ENCODE assay signal across 26 mouse cellular contexts in genomic region chr4:154914707-154915106, GRCm38 (mm10). TPM values are rescaled to one million over a fixed set of nuclear protein-coding genes. Genes with fewer than 3 reads are reported as not detected.
A peak's percentile ranks its signal among the peaks of the same experiment; 100 is the strongest.
DNase-seq lines count a peak whose midpoint lies in the region; ATAC-seq lines count a peak whose summit lies in the region.
"Had no signal": no experiment of that assay in that cellular context is flagged by ENCODE, and none has a peak within 500 bp of the region (broad histone marks: within the 10 kb centered on the region; RNA-seq: fewer than 3 reads in every experiment).

No protein-coding gene starts in this region.

- 62% methylated on average over 3 of the region's 3 CpGs for WGBS in intestine, embryonic 14.5 days
- 35% methylated on average over 3 of the region's 3 CpGs for WGBS in liver, embryonic 15.5 days (ENCODE audit: insufficient replicate concordance)

- H3K9me3 ChIP-seq in intestine, embryonic 14.5 days (ENCODE audit: control insufficient read depth, low read length): no peaks in the 10 kb centered on the region
- peaks cover under 1% of the 10 kb centered on the region; the same call in 1 of the 2 replicates for H3K9me3 ChIP-seq in liver, embryonic 15.5 days (replicated peaks)
- H3K9me3 ChIP-seq: embryonic facial prominence, embryonic 10.5 days; heart, embryonic 13.5 days; hindbrain, embryonic 12.5 days; limb, embryonic 10.5 days; neural tube, embryonic 15.5 days had no signal

- no peaks in the 10 kb centered on the region for H3K27me3 ChIP-seq in intestine, embryonic 14.5 days (replicated peaks; ENCODE audit: control insufficient read depth, insufficient read depth, low read length)
- H3K27me3 ChIP-seq in liver, embryonic 15.5 days: no peaks in the 10 kb centered on the region
- H3K27me3 ChIP-seq: heart, embryonic 13.5 days; hindbrain, embryonic 12.5 days; neural tube, embryonic 15.5 days had no signal

- DNase-seq in kidney, adult 9 months: peak; percentile 72
- DNase-seq in kidney, postnatal 10 days: no peak
- no peak for DNase-seq in intestine, embryonic 14.5 days (ENCODE audit: low spot score)
- DNase-seq in kidney, postnatal 36 days: peak; percentile 54 to 56
- no peak for DNase-seq in cerebellum, adult 8-10 months
- no peak for DNase-seq in natural killer cell, adult 2 months (ENCODE audit: low spot score in 2 of 2)
- no peak for DNase-seq in heart, postnatal 14 days
- DNase-seq: adrenal gland, adult 8-10 months; B cell, adult 2 months; cerebellum, postnatal 10 days; gastrocnemius, postnatal 14 days; heart, adult 18-20 months; thymus, adult 2 months had no signal

- no peak overlapping the region for H3K27ac ChIP-seq in intestine, embryonic 14.5 days (ENCODE audit: low read depth)
- peak overlapping the region; percentile 98 for H3K27ac ChIP-seq in liver, embryonic 15.5 days (replicated peaks)
- H3K27ac ChIP-seq: embryonic facial prominence, embryonic 10.5 days; heart, embryonic 13.5 days; hindbrain, embryonic 12.5 days; limb, embryonic 10.5 days; neural tube, embryonic 15.5 days; stomach, postnatal 0 days had no signal

- no peaks in the 10 kb centered on the region for H3K36me3 ChIP-seq in intestine, embryonic 14.5 days (ENCODE audit: control insufficient read depth, insufficient read depth, low read length)
- peaks cover 61% of the 10 kb centered on the region for H3K36me3 ChIP-seq in liver, embryonic 15.5 days (replicated peaks)
- H3K36me3 ChIP-seq: embryonic facial prominence, embryonic 10.5 days; heart, embryonic 13.5 days; hindbrain, embryonic 12.5 days; limb, embryonic 10.5 days; neural tube, embryonic 15.5 days had no signal

- intact Hi-C loops in heart, postnatal 14 days (cut with DNase I): no loop called here

- ATAC-seq in intestine, embryonic 14.5 days (replicated peaks; ENCODE audit: low FRiP score, low TSS enrichment, low read depth): peak; percentile 71; the same call in 1 of the 2 replicates
- no peak for ATAC-seq in liver, embryonic 15.5 days (ENCODE audit: insufficient read depth)
- ATAC-seq: forebrain, embryonic 16.5 days; lung, postnatal 0 days had no signal

- no peak overlapping the region for H3K4me2 ChIP-seq in intestine, embryonic 14.5 days (ENCODE audit: low read length)
- H3K4me2 ChIP-seq in liver, embryonic 15.5 days: 0 out of 2 replicates have a peak overlapping the region, but pooled peaks have one; percentile 9
- H3K4me2 ChIP-seq: heart, embryonic 13.5 days; hindbrain, embryonic 12.5 days; neural tube, embryonic 15.5 days had no signal

- H3K9ac ChIP-seq in intestine, embryonic 14.5 days (ENCODE audit: low read length): no peak overlapping the region
- peak overlapping the region; percentile 8; the same call in 1 of the 2 replicates for H3K9ac ChIP-seq in liver, embryonic 15.5 days
- H3K9ac ChIP-seq: heart, embryonic 13.5 days; hindbrain, embryonic 12.5 days; neural tube, embryonic 15.5 days had no signal

- H3K4me1 ChIP-seq in intestine, embryonic 14.5 days (replicated peaks; ENCODE audit: control insufficient read depth, insufficient read depth, low read length): peaks cover 12% of the 10 kb centered on the region
- H3K4me1 ChIP-seq in liver, embryonic 15.5 days (replicated peaks): peaks cover 91% of the 10 kb centered on the region

- H3K4me3 ChIP-seq in intestine, embryonic 14.5 days (ENCODE audit: low read depth, low read length): no peak overlapping the region
- H3K4me3 ChIP-seq in liver, embryonic 15.5 days (replicated peaks): no peak overlapping the region
- H3K4me3 ChIP-seq: embryonic facial prominence, embryonic 10.5 days; heart, embryonic 13.5 days; hindbrain, embryonic 12.5 days; limb, embryonic 10.5 days; neural tube, embryonic 15.5 days had no signal

RNA-seq across cellular contexts. Expression of gene Tnfrsf14, which starts 13.7 kb away (rescaled TPM):
- polyA plus RNA-seq in intestine, embryonic 14.5 days (2014; fragmentation: Nextera tagmentation; extraction: Ambion mirVana): 1.5 and 1.6 TPM in 2 replicates
- polyA plus RNA-seq in liver, embryonic 15.5 days (2015; fragmentation: Nextera tagmentation; extraction: Ambion mirVana): 56.7 and 64.6 TPM in 2 replicates
- total RNA-seq in heart, postnatal 14 days (2021): 1 to 10 TPM; 4.1 to 5.6 TPM
- polyA plus RNA-seq: midbrain, postnatal 0 days had no signal

RNA-seq across cellular contexts. Expression of gene Fam213b, which starts 15.8 kb away (rescaled TPM):
- 37.1 and 39.8 TPM in 2 replicates for polyA plus RNA-seq in intestine, embryonic 14.5 days (2014; fragmentation: Nextera tagmentation; extraction: Ambion mirVana)
- 8.1 and 9.0 TPM in 2 replicates for polyA plus RNA-seq in liver, embryonic 15.5 days (2015; fragmentation: Nextera tagmentation; extraction: Ambion mirVana)
- total RNA-seq in heart, postnatal 14 days (2021): 10 to 100 TPM; 44.7 to 51.3 TPM
- total RNA-seq: MEL had no signal

RNA-seq across cellular contexts. Expression of gene Mmel1, which starts 45.3 kb away (rescaled TPM):
- polyA plus RNA-seq in intestine, embryonic 14.5 days (2014; fragmentation: Nextera tagmentation; extraction: Ambion mirVana): not detected in 2 replicates
- 2.3 and 3.1 TPM in 2 replicates for polyA plus RNA-seq in liver, embryonic 15.5 days (2015; fragmentation: Nextera tagmentation; extraction: Ambion mirVana)
- under 1 TPM in 1 of 2 experiments, not detected in 1; 0.20 TPM for total RNA-seq in heart, postnatal 14 days (2021)
- total RNA-seq: liver, adult 2 months had no signal
- polyA plus RNA-seq: macrophage; stomach, postnatal 0 days had no signal

RNA-seq across cellular contexts. Expression of gene Hes5, which starts 46.0 kb away (rescaled TPM):
- polyA plus RNA-seq in intestine, embryonic 14.5 days (2014; fragmentation: Nextera tagmentation; extraction: Ambion mirVana): 1.8 and 2.3 TPM in 2 replicates
- 0.15 and 0.17 TPM in 2 replicates for polyA plus RNA-seq in liver, embryonic 15.5 days (2015; fragmentation: Nextera tagmentation; extraction: Ambion mirVana)
- total RNA-seq in heart, postnatal 14 days (2021): not detected
- total RNA-seq: adrenal gland, adult 8-10 months; liver, adult 2 months; MEL had no signal
- polyA plus RNA-seq: liver, adult 2 months; macrophage had no signal

RNA-seq across cellular contexts. Expression of gene Pank4, which starts 49.2 kb away (rescaled TPM):
- polyA plus RNA-seq in intestine, embryonic 14.5 days (2014; fragmentation: Nextera tagmentation; extraction: Ambion mirVana): 45.4 and 46.7 TPM in 2 replicates
- 21.7 and 24.4 TPM in 2 replicates for polyA plus RNA-seq in liver, embryonic 15.5 days (2015; fragmentation: Nextera tagmentation; extraction: Ambion mirVana)
- 10 to 100 TPM; 38.3 to 41.0 TPM for total RNA-seq in heart, postnatal 14 days (2021)

Comparison
In these comparisons a context has a peak if more than half of its experiments do, and no peak if none do; other contexts are left out.
1. DNase-seq: peak in kidney, adult 9 months (single experiment) and kidney, postnatal 36 days (2 of 2); none in kidney, postnatal 10 days (single experiment), intestine, embryonic 14.5 days (single experiment), cerebellum, adult 8-10 months (single experiment), natural killer cell, adult 2 months (0 of 2) and heart, postnatal 14 days (0 of 2).
2. RNA of gene Tnfrsf14, which starts 13.7 kb away (polyA plus RNA-seq): 56.7 to 64.6 TPM in liver, embryonic 15.5 days; 1.5 to 1.6 TPM in intestine, embryonic 14.5 days; every median in the first group is over 10 times any median in the second.